Mouse (Mus musculus) lung, embryonic 16.5 days (tissue): ENCODE measurements around the gene Sox2. TPM values are rescaled to one million over a fixed set of nuclear protein-coding genes. Genes with fewer than 3 reads are reported as not detected.

ENCODE experiments used
- ATAC-seq: fragments of 200-750 bp; cut with Nextera tagmentation; 2 replicates; pipeline ENCODE4 v1.8.0; 2017; ENCODE audit warnings: low read depth, mild to moderate bottlenecking, moderate library complexity
- H3K27ac ChIP-seq: fragments of 300-500 bp; sonication (generic); 2 replicates; pipeline ENCODE4 v1.5.1; 2014; ENCODE audit warnings: mild to moderate bottlenecking, control low read depth, low read length
- H3K27me3 ChIP-seq: fragments of 300-500 bp; sonication (generic); 2 replicates; pipeline ENCODE4 v1.6.1; 2014; ENCODE audit warnings: low read depth, low read length, mixed read lengths; ENCODE audit not compliant: control insufficient read depth, insufficient read depth
- H3K36me3 ChIP-seq: fragments of 300-500 bp; sonication (generic); 2 replicates; pipeline ENCODE4 v1.6.1; 2014; ENCODE audit warnings: low read length; ENCODE audit not compliant: control insufficient read depth, insufficient read depth
- H3K4me1 ChIP-seq: fragments of 300-500 bp; sonication (generic); replicated peaks from 2 replicates; pipeline ENCODE4 v1.6.1; 2014; ENCODE audit warnings: low read length, mixed read lengths; ENCODE audit not compliant: control insufficient read depth, insufficient read depth
- H3K4me2 ChIP-seq: fragments of 300-500 bp; sonication (generic); 2 replicates; pipeline ENCODE4 v1.6.1; 2014; ENCODE audit warnings: low read depth, low read length, control low read depth
- H3K4me3 ChIP-seq: fragments of 300-500 bp; sonication (generic); 2 replicates; pipeline ENCODE4 v1.5.1; 2014; ENCODE audit warnings: mild to moderate bottlenecking, low read length, control low read depth
- H3K9ac ChIP-seq: fragments of 300-500 bp; sonication (generic); 2 replicates; pipeline ENCODE4 v1.6.1; 2014; ENCODE audit warnings: low read length, control low read depth
- H3K9me3 ChIP-seq: fragments of 300-500 bp; sonication (generic); 2 replicates; pipeline ENCODE4 v1.6.1; 2016; ENCODE audit warnings: low read length; ENCODE audit not compliant: control insufficient read depth
- WGBS: fragments of 180-500 bp; shearing (Covaris S2); extraction: QIAGEN DNeasy Blood & Tissue Kit; methylation state at CpG from one replicate; pipeline ENCODE4 v1.1.7; 2014; 5-methylcytosine and 5-hydroxymethylcytosine counted together
- polyA plus RNA-seq: library from polyadenylated mRNA; unstranded; fragments of >200 nt; fragmentation: Nextera tagmentation; extraction: Ambion mirVana; gene quantifications from 2 replicates; pipeline ENCODE4 v1.2.1, GENCODE M21; 2015

Gene Sox2
- polyA plus RNA-seq, 1 experiment from 2014 or later: 1.6 TPM

GRCm38 (mm10) chr3:34630736-34631135 lies 19.5 kb upstream of the Sox2 start:
- Histone ChIP-seq H3K4me3 (no peak overlapping the region), H3K9ac (no peak overlapping the region), H3K36me3 (no peaks in the 10 kb centered on the region), H3K27me3 (no peaks in the 10 kb centered on the region), H3K4me2 (no peak overlapping the region), H3K9me3 (no peaks in the 10 kb centered on the region), H3K4me1 (no peaks in the 10 kb centered on the region), H3K27ac (no peak overlapping the region)
- ATAC-seq: no peak
- WGBS: 33% methylated on average over 1 of the region's 1 CpGs

GRCm38 (mm10) chr3:34636958-34637357 lies 13.2 kb upstream of the Sox2 start:
- Histone ChIP-seq H3K4me1 (no peaks in the 10 kb centered on the region), H3K9ac (no peak overlapping the region), H3K27me3 (peaks cover 41% of the 10 kb centered on the region), H3K27ac (no peak overlapping the region), H3K9me3 (no peaks in the 10 kb centered on the region), H3K4me2 (no peak overlapping the region), H3K4me3 (no peak overlapping the region), H3K36me3 (no peaks in the 10 kb centered on the region)
- WGBS: 51% methylated on average over 6 of the region's 6 CpGs
- no peak for ATAC-seq

- H3K4me2 ChIP-seq: no peak overlapping the region
- no peaks in the 10 kb centered on the region; the same call in 1 of the 2 replicates for H3K4me1 ChIP-seq
- no peak for ATAC-seq
- H3K36me3 ChIP-seq: no peaks in the 10 kb centered on the region
- H3K27me3 ChIP-seq: peaks cover 46% of the 10 kb centered on the region
- no peak overlapping the region for H3K27ac ChIP-seq
- WGBS: 41% methylated on average over 5 of the region's 5 CpGs
- H3K9ac ChIP-seq: no peak overlapping the region
- H3K9me3 ChIP-seq: no peaks in the 10 kb centered on the region
- no peak overlapping the region for H3K4me3 ChIP-seq
Measured at GRCm38 (mm10) chr3:34637481-34637880, 12.7 kb upstream of the Sox2 start.

- Histone ChIP-seq H3K4me1 (no peaks in the 10 kb centered on the region; the same call in 1 of the 2 replicates), H3K9me3 (no peaks in the 10 kb centered on the region), H3K9ac (no peak overlapping the region), H3K36me3 (no peaks in the 10 kb centered on the region), H3K27me3 (peaks cover 51% of the 10 kb centered on the region), H3K4me3 (no peak overlapping the region), H3K4me2 (no peak overlapping the region), H3K27ac (no peak overlapping the region)
- ATAC-seq: no peak
- WGBS: 44% methylated on average over 5 of the region's 5 CpGs
Measured at GRCm38 (mm10) chr3:34637926-34638325, 12.3 kb upstream of the Sox2 start.

- WGBS: 7% methylated on average over 13 of the region's 13 CpGs
- no peak overlapping the region for H3K4me3 ChIP-seq
- no peaks in the 10 kb centered on the region; the same call in 1 of the 2 replicates for H3K4me1 ChIP-seq
- ATAC-seq: no peak
- no peaks in the 10 kb centered on the region for H3K9me3 ChIP-seq
- peaks cover 55% of the 10 kb centered on the region for H3K27me3 ChIP-seq
- H3K36me3 ChIP-seq: no peaks in the 10 kb centered on the region
- H3K4me2 ChIP-seq: no peak overlapping the region
- H3K27ac ChIP-seq: no peak overlapping the region
- H3K9ac ChIP-seq: no peak overlapping the region
Measured at GRCm38 (mm10) chr3:34638344-34638743, 11.9 kb upstream of the Sox2 start.

GRCm38 (mm10) chr3:34639031-34639872 lies 11.0 kb upstream of the Sox2 start:
- Histone ChIP-seq H3K27me3 (peaks cover 64% of the 10 kb centered on the region), H3K4me1 (no peaks in the 10 kb centered on the region; the same call in 1 of the 2 replicates), H3K36me3 (no peaks in the 10 kb centered on the region), H3K4me3 (no peak overlapping the region), H3K9ac (no peak overlapping the region), H3K4me2 (no peak overlapping the region), H3K27ac (no peak overlapping the region), H3K9me3 (no peaks in the 10 kb centered on the region)
- WGBS: 6% methylated on average over 24 of the region's 24 CpGs
- ATAC-seq: peak; percentile 54; the same call in 1 of the 2 replicates

GRCm38 (mm10) chr3:34639873-34640270 lies 10.3 kb upstream of the Sox2 start:
- Histone ChIP-seq H3K36me3 (no peaks in the 10 kb centered on the region), H3K9me3 (no peaks in the 10 kb centered on the region), H3K4me1 (no peaks in the 10 kb centered on the region; the same call in 1 of the 2 replicates), H3K27ac (no peak overlapping the region), H3K9ac (no peak overlapping the region), H3K4me2 (no peak overlapping the region), H3K4me3 (no peak overlapping the region), H3K27me3 (peaks cover 69% of the 10 kb centered on the region)
- WGBS: 5% methylated on average over 10 of the region's 10 CpGs
- ATAC-seq: no peak

GRCm38 (mm10) chr3:34640276-34640675 lies 9.9 kb upstream of the Sox2 start:
- ATAC-seq: no peak
- no peaks in the 10 kb centered on the region for H3K9me3 ChIP-seq
- no peak overlapping the region for H3K4me2 ChIP-seq
- 9% methylated on average over 8 of the region's 8 CpGs for WGBS
- no peaks in the 10 kb centered on the region for H3K36me3 ChIP-seq
- H3K4me3 ChIP-seq: no peak overlapping the region
- H3K27me3 ChIP-seq: peaks cover 73% of the 10 kb centered on the region
- H3K27ac ChIP-seq: no peak overlapping the region
- H3K9ac ChIP-seq: no peak overlapping the region
- H3K4me1 ChIP-seq: no peaks in the 10 kb centered on the region; the same call in 1 of the 2 replicates

GRCm38 (mm10) chr3:34640690-34641600 lies 9.3 kb upstream of the Sox2 start:
- Histone ChIP-seq H3K9me3 (no peaks in the 10 kb centered on the region), H3K9ac (no peak overlapping the region), H3K27me3 (peaks cover 79% of the 10 kb centered on the region), H3K4me1 (no peaks in the 10 kb centered on the region; the same call in 1 of the 2 replicates), H3K4me3 (no peak overlapping the region), H3K36me3 (no peaks in the 10 kb centered on the region), H3K27ac (no peak overlapping the region), H3K4me2 (no peak overlapping the region)
- WGBS: 4% methylated on average over 33 of the region's 33 CpGs
- ATAC-seq: 0 out of 2 replicates have a peak, but pooled peaks have one; percentile 43
